Mouse (Mus musculus): Measurements from ENCODE around the gene 4930524N10Rik. TPM values are rescaled to one million over a fixed set of nuclear protein-coding genes. Genes with fewer than 3 reads are reported as not detected.

Gene 4930524N10Rik
- total RNA-seq (2014; rRNA removed) (not detected in 2 replicates), polyA plus RNA-seq (2015; fragmentation: Nextera tagmentation; extraction: Ambion mirVana) (not detected in 2 replicates)

GRCm38 (mm10) chrX:154343292-154343691, at the start of gene 4930524N10Rik:
Gene 4930524N10Rik (minus strand): TSS chrX:154343392.
- Histone ChIP-seq H3K36me3 (ENCODE audit: insufficient read depth) (no peaks in the 10 kb centered on the region), H3K27ac (ENCODE audit: low read depth, low read length) (no peak within 1 kb of the TSS), H3K27me3 (ENCODE audit: insufficient read depth, low read length) (no peaks in the 10 kb centered on the region), H3K9ac (no peak within 1 kb of the TSS), H3K4me2 (ENCODE audit: low read depth) (no peak within 1 kb of the TSS), H3K4me3 (ENCODE audit: low read depth, low read length) (no peak within 1 kb of the TSS), H3K9me3 (ENCODE audit: low read length) (no peaks in the 10 kb centered on the region), H3K4me1 (ENCODE audit: insufficient read depth) (no peaks in the 10 kb centered on the region)
- TF ChIP-seq CTCF (IDR thresholded peaks at IDR 0.05; ENCODE audit: low read depth) = no peak
- ATAC-seq (no peak), DNase-seq (no peak)
- 23% methylated on average over 1 of the region's 1 CpGs for WGBS

- WGBS = 77% methylated on average over 3 of the region's 3 CpGs
These were observed 6.8 kb upstream of the 4930524N10Rik start for GRCm38 (mm10) chrX:154350042-154350441.

DNA sequence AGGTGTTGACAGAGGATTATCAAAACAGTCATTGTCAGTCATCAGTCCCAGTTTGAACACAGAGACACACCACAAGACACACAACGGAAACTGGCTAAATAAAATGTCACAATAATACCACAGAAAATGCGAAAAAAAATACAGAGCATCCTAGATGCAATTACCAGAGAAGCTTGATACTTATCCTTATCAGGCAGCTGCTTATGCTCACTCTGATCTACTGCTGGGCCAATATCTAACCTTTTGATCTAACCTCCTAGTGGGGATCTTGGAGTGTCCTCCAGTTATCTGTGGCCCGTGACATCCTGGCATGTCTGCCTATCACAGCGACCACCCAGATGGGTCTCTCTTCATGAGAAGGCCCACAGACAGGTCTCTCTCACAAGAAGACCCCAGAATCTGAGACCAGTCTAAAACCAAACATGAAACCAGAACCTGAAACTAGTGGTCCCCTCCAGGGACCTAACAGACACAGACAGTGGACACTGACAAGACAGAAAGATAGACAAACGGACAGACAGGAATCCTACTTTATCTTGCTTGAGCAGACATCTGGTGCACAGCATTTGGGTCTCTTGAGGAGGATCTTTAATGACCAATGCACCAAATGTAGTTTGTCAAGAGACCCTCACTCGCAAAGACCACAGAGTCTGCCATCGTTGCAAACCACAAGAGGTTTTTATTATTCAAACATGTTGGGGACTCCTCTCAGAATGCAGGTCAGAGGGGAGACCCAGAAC, 6.3 kb upstream of the 4930524N10Rik start:
- no peak for ATAC-seq
- TF ChIP-seq CTCF (IDR thresholded peaks at IDR 0.05; ENCODE audit: low read depth) = no peak
- H3K27ac ChIP-seq (ENCODE audit: low read depth, low read length) = no peak overlapping the region
- H3K9me3 ChIP-seq (ENCODE audit: low read length) = no peaks in the 10 kb centered on the region
- no peaks in the 10 kb centered on the region for H3K27me3 ChIP-seq (ENCODE audit: insufficient read depth, low read length)
- DNase-seq = no peak
- H3K4me3 ChIP-seq (ENCODE audit: low read depth, low read length) = no peak overlapping the region
- H3K4me2 ChIP-seq (ENCODE audit: low read depth) = no peak overlapping the region
- H3K36me3 ChIP-seq (ENCODE audit: insufficient read depth) = no peaks in the 10 kb centered on the region
- H3K4me1 ChIP-seq (ENCODE audit: insufficient read depth) = no peaks in the 10 kb centered on the region
- WGBS = 81% methylated on average over 7 of the region's 7 CpGs
- H3K9ac ChIP-seq = no peak overlapping the region

More at GRCm38 (mm10) chrX:154350042-154350441, 6.8 kb upstream of the 4930524N10Rik start:
- no peaks in the 10 kb centered on the region for H3K4me1 ChIP-seq (ENCODE audit: insufficient read depth)
- H3K4me2 ChIP-seq (ENCODE audit: low read depth) = no peak overlapping the region
- no peak overlapping the region for H3K27ac ChIP-seq (ENCODE audit: low read depth, low read length)
- H3K9me3 ChIP-seq (ENCODE audit: low read length) = no peaks in the 10 kb centered on the region
- H3K36me3 ChIP-seq (ENCODE audit: insufficient read depth) = no peaks in the 10 kb centered on the region
- ATAC-seq = no peak
- no peak overlapping the region for H3K4me3 ChIP-seq (ENCODE audit: low read depth, low read length)
- H3K27me3 ChIP-seq (ENCODE audit: insufficient read depth, low read length) = no peaks in the 10 kb centered on the region
- TF ChIP-seq CTCF (IDR thresholded peaks at IDR 0.05; ENCODE audit: low read depth) = no peak
- DNase-seq = no peak
- H3K9ac ChIP-seq = no peak overlapping the region

DNA sequence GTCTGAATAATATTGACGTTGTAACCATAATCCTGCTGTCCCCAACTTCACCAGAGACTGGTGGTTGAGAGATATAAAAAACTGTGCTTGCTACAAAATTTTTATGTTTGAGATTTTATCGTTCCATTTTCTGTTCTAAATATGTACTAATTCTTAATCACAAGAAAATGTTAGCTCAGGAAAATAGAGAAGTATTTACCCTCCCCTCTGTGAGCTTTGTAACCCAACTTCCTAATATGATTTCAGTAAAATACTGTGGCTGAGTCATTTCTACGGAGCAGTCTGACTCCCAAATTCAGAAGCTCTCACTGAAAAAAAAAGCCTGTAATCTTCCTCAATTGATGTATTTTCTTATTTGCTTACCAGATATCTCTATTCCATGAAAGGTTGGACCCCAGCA, 4.7 kb upstream of the 4930524N10Rik start:
- DNase-seq = no peak
- Histone ChIP-seq H3K9me3 (ENCODE audit: low read length) (no peaks in the 10 kb centered on the region), H3K36me3 (ENCODE audit: insufficient read depth) (no peaks in the 10 kb centered on the region), H3K4me2 (ENCODE audit: low read depth) (no peak overlapping the region), H3K4me3 (ENCODE audit: low read depth, low read length) (no peak overlapping the region), H3K27ac (ENCODE audit: low read depth, low read length) (no peak overlapping the region), H3K27me3 (ENCODE audit: insufficient read depth, low read length) (no peaks in the 10 kb centered on the region), H3K4me1 (ENCODE audit: insufficient read depth) (no peaks in the 10 kb centered on the region), H3K9ac (no peak overlapping the region)
- WGBS = 82% methylated on average over 3 of the region's 3 CpGs
- no peak for TF ChIP-seq CTCF (IDR thresholded peaks at IDR 0.05; ENCODE audit: low read depth)
- ATAC-seq = no peak

Other genes with a start within 250 kb of the 4930524N10Rik start
- not detected in 2 replicates for gene Gm15140, start 222.7 kb downstream of the 4930524N10Rik start, total RNA-seq (2014; rRNA removed)
- not detected in 2 replicates for gene Gm15140, start 222.7 kb downstream of the 4930524N10Rik start, polyA plus RNA-seq (2015; fragmentation: Nextera tagmentation; extraction: Ambion mirVana)
- gene Samt4, start 138.6 kb upstream of the 4930524N10Rik start, total RNA-seq (2014; rRNA removed) = not detected in 2 replicates
- gene Samt4, start 138.6 kb upstream of the 4930524N10Rik start, polyA plus RNA-seq (2015; fragmentation: Nextera tagmentation; extraction: Ambion mirVana) = not detected in 2 replicates
- gene Samt2, start 236.0 kb upstream of the 4930524N10Rik start, total RNA-seq (2014; rRNA removed) = not detected in 2 replicates
- gene Samt2, start 236.0 kb upstream of the 4930524N10Rik start, polyA plus RNA-seq (2015; fragmentation: Nextera tagmentation; extraction: Ambion mirVana) = not detected in 2 replicates